Mouse (Mus musculus) olfactory bulb, adult 2 months (tissue): ENCODE results near the gene Ap1s2.

Experiments used
- CTCF ChIP-seq: fragments of 200-500 bp; IDR thresholded peaks from 2 replicates; pipeline ENCODE4 v1.5.1; 2012; ENCODE audit warnings: low read depth, mild to moderate bottlenecking, low read length, moderate library complexity; ENCODE audit not compliant: insufficient read depth
- POLR2A ChIP-seq: fragments of 200-500 bp; IDR thresholded peaks from 2 replicates; pipeline ENCODE4 v1.6.1; 2012; ENCODE audit warnings: mild to moderate bottlenecking, low read depth, low read length, moderate library complexity; ENCODE audit not compliant: insufficient read depth

- TF ChIP-seq POLR2A (peak; percentile 73), CTCF (no peak)
Measured at GRCm38 (mm10) chrX:163908337-163909250, at the start of gene Ap1s2.
